Mouse (Mus musculus): ENCODE measurements at regions not wholly inside any gene's neighbourhood (a gene's known extent, or its start where the extent isn't known, plus 50 kb on each side); places are given as distances from the start of the nearest gene placed in this dataset.

DNA sequence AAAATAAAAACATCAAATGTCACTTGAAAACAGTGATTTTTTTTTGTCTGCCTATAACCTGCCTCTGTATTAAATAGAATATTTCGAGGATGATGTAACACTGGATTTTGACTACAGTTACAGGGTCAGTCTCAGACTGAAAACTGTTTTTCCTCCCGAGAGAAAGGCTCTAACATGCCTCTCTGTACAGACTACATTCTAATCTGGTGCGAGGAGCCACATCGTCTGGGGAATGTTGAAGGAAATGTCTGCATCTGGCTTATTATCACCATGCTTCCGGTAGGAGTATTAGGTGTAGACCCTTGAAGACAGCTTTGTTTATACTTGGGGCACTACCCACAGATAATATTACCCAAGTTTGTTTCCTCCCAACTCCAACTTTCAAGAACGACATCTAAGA is 210.4 kb upstream of the BC052040 start:
- TF ChIP-seq POLR2A (IDR thresholded peaks at IDR 0.05; ENCODE audit: control insufficient read depth, extremely low read depth, insufficient read depth, low read length, poor library complexity), result no peak
- no peak for TF ChIP-seq CTCF (IDR thresholded peaks at IDR 0.05; ENCODE audit: borderline replicate concordance, control insufficient read depth, extremely low read depth, insufficient read depth, low read length, poor library complexity)

Data from thymus, adult 2 months (tissue).